Mouse (Mus musculus) heart, adult 2 months (tissue): Measurements from ENCODE around the gene Cfap54.

Source experiments
- CTCF ChIP-seq: fragments of 200-600 bp; IDR thresholded peaks from 2 replicates; pipeline ENCODE4 v1.8.1; 2022; ENCODE audit warnings: antibody characterized with exemption, mild to moderate bottlenecking, moderate library complexity
- POLR2A ChIP-seq: fragments of 200-500 bp; IDR thresholded peaks from 2 replicates; pipeline ENCODE4 v1.6.1; 2011; ENCODE audit warnings: mild to moderate bottlenecking, low read depth, low read length, control low read depth; ENCODE audit not compliant: insufficient read depth

DNA sequence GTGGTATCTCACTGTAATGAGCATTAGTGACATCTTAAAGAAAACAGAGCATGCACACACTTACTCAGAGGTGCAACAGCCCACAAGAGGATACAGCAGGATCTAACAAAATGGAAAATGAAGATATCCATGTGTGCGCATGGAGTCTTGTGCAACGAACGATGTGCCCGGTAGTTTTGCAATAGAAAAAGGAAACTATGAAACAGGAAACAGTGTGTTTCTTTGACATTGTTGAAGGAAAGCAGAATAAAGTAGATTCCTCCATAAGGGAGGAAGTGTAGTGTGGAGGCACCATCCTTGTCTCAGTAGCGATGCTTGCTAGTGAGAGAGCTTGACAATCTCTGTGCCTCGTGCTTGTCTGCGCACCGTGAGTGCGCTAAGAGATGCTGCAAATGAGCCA lies 240.4 kb downstream of the Cfap54 start:
- TF ChIP-seq POLR2A (no peak), CTCF (no peak)
